Mouse (Mus musculus) right cerebral cortex, postnatal 14 days (tissue): Measurements from ENCODE around the gene Lrp2.
A peak's percentile ranks its signal among the peaks of the same experiment; 100 is the strongest.

Experiments
- DNase-seq: peaks from one replicate; pipeline ENCODE4 v3.0.0; 2022

The Lrp2 gene

DNA sequence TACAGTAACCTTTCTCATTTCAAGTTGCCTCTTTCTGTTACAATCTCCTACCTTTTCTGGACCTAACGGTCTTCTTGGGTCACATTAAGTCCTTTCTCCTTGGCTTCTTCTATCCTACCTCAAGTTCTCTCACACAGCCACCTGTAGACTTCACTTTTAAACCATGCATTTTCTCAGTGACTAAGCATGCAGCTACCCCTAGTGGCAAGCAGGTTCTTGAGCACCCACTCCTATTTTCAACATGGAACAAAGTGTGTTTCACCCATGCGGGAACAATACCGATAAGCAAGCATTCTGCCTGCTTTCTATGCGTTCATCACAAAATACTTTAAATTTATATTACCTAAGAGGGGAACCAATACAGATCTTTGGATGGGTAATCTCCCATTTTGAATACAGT lies 92.7 kb downstream of the Lrp2 start:
- DNase-seq = peak; percentile 12

DNA sequence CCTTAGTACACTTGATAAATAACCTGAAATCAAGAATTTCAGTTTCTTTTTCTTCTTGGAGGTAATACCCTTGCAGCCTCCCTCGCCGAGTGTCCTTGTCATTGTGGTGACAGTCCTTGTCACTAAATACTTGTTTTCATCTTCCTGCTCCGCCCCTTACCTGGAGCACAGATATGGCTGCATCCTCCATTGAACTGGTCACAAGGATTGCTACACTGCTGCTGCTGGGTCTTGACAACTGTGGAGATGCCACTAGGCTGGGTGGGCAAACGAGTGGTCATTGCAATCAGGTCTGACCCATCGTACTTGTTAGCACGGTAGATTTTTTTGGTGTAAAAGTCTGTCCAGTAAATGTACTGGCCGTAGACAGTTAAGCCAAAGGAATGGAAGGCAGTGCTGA lies 104.9 kb downstream of the Lrp2 start:
- no peak for DNase-seq

DNA sequence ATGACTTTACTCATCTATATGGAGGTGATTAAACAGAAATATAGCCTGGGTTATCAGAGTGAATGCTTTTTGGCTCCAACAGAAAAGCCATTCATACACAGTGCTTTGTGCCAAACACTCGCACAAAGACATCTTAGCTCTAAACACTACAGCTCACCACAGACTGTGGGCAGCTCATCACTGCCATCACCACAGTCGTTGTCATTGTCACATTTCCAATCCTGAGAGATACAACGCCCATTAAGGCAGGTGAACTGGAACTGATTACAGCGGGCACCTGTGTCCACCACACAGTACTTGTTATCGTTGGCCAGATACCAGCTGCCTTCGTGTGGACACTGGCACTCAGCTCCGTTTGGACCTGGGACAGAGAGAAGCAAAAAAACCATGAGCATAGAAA lies 106.0 kb downstream of the Lrp2 start:
- DNase-seq = no peak

- no peak for DNase-seq
These were observed 109.0 kb downstream of the Lrp2 start for GRCm38 (mm10) chr2:69476901-69477300.

GRCm38 (mm10) chr2:69475177-69475576 lies 110.7 kb downstream of the Lrp2 start:
- DNase-seq = no peak

DNA sequence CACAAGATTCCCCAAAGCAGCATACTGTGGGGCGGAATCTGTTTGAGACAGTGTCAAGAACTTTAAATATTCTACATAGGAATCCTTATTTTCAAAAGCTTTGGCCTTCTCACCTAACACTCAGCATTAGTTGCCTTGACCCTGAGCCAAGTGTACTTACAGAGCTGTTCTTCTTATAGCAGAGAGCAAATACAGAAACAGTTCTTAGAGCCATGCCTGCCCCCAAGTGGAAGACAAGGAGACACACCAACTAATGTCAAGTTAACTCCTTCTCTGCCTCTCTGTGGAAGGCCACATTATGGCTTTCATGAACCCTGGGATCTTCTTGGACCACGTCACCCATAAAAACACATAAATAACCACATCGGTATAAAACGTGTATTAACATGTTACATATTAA lies 114.0 kb downstream of the Lrp2 start:
- no peak for DNase-seq

GRCm38 (mm10) chr2:69463609-69464008 lies 122.3 kb downstream of the Lrp2 start:
- no peak for DNase-seq

GRCm38 (mm10) chr2:69459481-69459880 lies 126.4 kb downstream of the Lrp2 start:
- no peak for DNase-seq

- no peak for DNase-seq
These were observed 134.7 kb downstream of the Lrp2 start for GRCm38 (mm10) chr2:69451128-69451527.

DNA sequence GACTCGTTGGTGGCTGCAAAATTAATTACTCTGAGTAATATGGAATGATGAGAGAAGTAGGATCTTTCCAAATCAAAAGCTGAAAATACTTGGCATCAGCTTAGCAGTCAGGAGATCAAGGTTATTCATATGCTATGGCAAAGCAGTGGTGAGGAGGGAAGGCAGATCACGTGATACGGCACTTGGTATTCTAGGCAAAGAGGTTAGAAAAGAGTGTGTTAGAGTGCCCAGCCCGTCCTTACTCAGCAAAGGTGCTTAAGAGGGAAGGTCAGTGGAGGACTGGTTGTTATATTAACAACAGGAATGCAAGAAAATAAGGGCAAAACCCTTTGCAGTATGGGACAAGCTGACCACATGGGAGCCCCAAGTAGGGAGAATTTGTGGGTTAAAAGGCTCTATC lies 137.3 kb downstream of the Lrp2 start:
- DNase-seq = no peak

- DNase-seq = no peak
These were observed 139.9 kb downstream of the Lrp2 start for GRCm38 (mm10) chr2:69445896-69446472.

- DNase-seq = no peak
These were observed 144.2 kb downstream of the Lrp2 start for GRCm38 (mm10) chr2:69441656-69442055.

DNA sequence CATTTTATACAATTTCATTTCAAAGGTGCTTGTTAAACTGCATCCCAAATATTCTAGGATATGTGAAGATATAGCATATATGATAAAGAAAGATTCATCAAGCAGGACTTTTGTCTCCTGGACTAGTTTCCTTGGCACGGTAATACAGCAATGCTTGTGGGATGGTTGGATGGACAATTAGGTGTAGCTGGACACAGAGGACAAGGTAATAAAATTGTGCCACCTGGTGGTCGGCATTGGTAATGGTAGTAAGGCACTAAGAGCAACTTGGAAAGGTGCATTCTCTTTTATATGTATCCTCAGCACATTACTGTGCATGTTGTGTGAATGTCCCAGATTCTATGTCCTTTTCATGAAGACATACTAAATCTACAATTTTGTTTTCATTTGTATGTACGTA lies 157.7 kb downstream of the Lrp2 start:
- DNase-seq = peak; percentile 77

GRCm38 (mm10) chr2:69427141-69427540 lies 158.7 kb downstream of the Lrp2 start:
- DNase-seq = no peak

DNA sequence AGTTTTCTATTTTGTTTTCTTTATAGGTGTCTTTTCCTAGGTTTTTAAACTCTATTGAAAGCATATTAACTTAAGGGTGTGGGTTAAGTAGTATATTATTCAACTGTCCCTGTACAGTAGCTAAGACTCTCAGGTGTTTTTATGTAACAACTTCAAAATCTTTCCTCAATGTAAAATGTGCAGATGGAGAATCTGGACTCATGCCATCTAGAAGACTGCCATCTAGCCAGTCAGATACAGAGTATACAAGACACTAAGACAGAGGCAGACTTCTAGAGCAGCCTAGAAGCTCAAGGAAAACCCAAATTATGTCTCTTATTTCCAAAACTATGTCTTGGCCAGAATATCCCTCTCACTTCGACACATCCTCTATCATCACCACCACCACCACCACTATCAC lies 159.8 kb downstream of the Lrp2 start:
- no peak for DNase-seq

GRCm38 (mm10) chr2:69424829-69425228 lies 161.0 kb downstream of the Lrp2 start:
- no peak for DNase-seq

DNA sequence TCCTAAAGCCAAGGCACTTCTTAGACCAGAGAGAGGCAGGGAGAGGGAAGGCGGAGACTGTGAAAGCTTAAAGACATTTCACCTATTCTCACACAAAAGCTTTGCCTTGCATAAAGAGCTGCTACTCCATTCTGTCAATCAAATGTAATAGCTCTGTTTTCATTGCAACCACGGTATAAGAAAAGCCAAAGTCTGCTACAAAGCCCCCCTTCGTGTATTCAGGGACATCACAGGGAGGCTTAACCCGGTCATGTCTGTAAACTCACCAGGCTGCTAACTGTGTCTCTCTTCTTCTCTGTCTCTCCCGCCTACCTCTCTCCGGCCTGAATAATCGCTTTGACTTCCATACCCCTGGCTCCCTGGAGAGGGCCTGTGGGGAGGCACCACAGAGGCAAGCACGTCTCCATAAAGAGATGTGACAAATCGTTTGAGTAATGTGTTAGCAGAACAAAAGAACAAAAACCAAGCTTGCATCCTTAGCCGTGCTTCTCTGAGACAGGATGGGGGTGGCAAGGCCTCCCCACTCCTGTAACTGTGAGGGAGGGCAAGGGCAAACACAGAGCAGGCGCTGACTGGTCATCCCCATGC lies 167.5 kb downstream of the Lrp2 start:
- DNase-seq = no peak

GRCm38 (mm10) chr2:69415070-69415469 lies 170.8 kb downstream of the Lrp2 start:
- DNase-seq = no peak

DNA sequence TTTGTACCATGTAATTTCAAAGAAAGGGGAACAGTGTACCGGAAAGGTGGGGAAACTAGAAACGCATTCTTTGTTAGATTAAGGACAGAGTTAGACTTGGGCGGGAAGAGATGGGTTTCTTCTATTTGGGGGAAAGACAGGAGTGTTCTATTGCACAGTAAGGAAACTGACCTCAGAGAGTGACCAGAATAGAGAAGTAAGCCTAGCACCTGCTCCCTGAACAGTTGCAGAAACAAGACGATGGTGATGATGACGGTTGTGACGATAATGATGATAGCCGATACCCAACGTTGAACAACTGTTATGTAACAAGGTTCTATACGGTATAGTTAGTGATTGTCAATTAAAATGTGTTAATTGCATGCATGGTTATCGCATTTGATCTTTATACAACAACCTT lies 171.3 kb downstream of the Lrp2 start:
- no peak for DNase-seq

DNA sequence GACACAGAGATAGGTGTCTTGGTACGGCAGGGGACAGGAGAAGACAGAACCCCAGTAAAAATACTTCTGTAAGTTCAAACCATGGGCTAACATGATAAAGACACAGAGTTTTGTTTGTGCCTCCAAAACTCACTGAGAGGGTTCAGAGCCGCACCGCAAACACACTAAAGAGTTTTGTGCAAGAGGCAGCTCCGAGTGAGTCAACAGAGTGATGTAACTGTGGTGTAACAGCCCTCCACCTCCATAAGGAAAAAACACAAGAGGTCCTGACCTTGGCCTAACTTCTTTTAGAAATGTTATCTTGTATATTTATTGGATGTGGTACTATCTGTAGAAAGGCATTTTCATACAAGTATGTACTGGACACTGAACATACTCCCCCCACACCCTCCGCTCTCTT lies 180.2 kb downstream of the Lrp2 start:
- no peak for DNase-seq

- no peak for DNase-seq
These were observed 183.6 kb downstream of the Lrp2 start for GRCm38 (mm10) chr2:69402309-69402708.

- no peak for DNase-seq
These were observed 184.0 kb downstream of the Lrp2 start for GRCm38 (mm10) chr2:69401891-69402290.

GRCm38 (mm10) chr2:69400866-69401604 lies 184.8 kb downstream of the Lrp2 start:
- DNase-seq = no peak

DNA sequence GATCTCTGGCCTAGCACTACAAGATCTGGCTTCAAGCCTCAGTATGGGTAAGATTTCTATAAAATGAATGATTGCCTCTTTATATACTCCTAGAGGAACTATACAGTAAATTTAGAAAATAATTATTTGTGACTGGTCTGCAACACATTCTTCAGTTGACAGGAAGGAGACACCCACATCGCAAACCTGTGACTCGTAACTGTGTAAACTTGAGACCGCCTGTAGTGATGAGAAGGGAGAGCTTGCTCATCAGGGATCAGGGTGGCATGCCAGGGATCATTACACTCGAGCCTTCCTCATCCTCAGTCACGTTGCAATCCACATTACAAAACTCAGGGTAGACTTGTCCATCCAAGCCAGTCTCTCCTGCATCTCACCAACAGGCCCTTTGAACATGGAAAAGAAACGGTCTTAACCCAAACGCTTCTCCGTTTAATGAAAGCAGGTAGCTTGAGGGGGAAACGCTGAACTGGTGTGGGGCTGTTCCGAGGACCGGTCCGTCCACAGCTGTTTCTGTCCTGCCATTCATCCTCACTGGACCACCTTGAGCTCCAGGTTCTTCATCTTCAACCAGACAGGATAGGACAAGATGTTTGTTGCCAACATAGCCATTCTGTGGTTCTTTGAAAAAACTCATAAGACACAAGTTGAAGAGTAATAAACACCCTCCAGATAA lies 189.0 kb downstream of the Lrp2 start:
- DNase-seq = no peak
